Mouse (Mus musculus) kidney, embryonic 14.5 days (tissue): ENCODE results near the gene As3mt. TPM values are rescaled to one million over a fixed set of nuclear protein-coding genes. Genes with fewer than 3 reads are reported as not detected.
"Not testable (repeated sequence)": the region's sequence is repeated elsewhere in the genome, so short reads cannot be mapped to it uniquely, and the experiment has no call there.

Experiments used
- ATAC-seq: fragments of 200-750 bp; cut with Nextera tagmentation; 2 replicates; pipeline ENCODE4 v1.8.0; 2017; ENCODE audit warnings: moderate number of reproducible peaks, mild to moderate bottlenecking, moderate TSS enrichment, moderate library complexity; ENCODE audit not compliant: low FRiP score, low TSS enrichment
- H3K27ac ChIP-seq: fragments of 300-500 bp; sonication (generic); 2 replicates; pipeline ENCODE4 v1.5.1; 2014; ENCODE audit warnings: low read depth, mild to moderate bottlenecking, low read length, moderate library complexity, mixed read lengths
- H3K27me3 ChIP-seq: fragments of 300-500 bp; sonication (generic); 2 replicates; pipeline ENCODE4 v1.6.1; 2014; ENCODE audit warnings: mild to moderate bottlenecking, low read length; ENCODE audit not compliant: control insufficient read depth, insufficient read depth
- H3K36me3 ChIP-seq: fragments of 300-500 bp; sonication (generic); 2 replicates; pipeline ENCODE4 v1.6.1; 2014; ENCODE audit warnings: low read length, mixed read lengths; ENCODE audit not compliant: control insufficient read depth, insufficient read depth
- H3K4me1 ChIP-seq: fragments of 300-500 bp; sonication (generic); 2 replicates; pipeline ENCODE4 v1.6.1; 2014; ENCODE audit warnings: low read length, mixed read lengths; ENCODE audit not compliant: control insufficient read depth, insufficient read depth
- H3K4me2 ChIP-seq: fragments of 300-500 bp; sonication (generic); replicated peaks from 2 replicates; pipeline ENCODE4 v1.6.1; 2014; ENCODE audit warnings: low read depth, mild to moderate bottlenecking, low read length
- H3K4me3 ChIP-seq: fragments of 300-500 bp; sonication (generic); 2 replicates; pipeline ENCODE4 v1.5.1; 2014; ENCODE audit warnings: mild to moderate bottlenecking, low read length
- H3K9ac ChIP-seq: fragments of 300-500 bp; sonication (generic); 2 replicates; pipeline ENCODE4 v1.6.1; 2014; ENCODE audit warnings: low read depth, mild to moderate bottlenecking, low read length, moderate library complexity
- H3K9me3 ChIP-seq: fragments of 300-500 bp; sonication (generic); 2 replicates; pipeline ENCODE4 v1.6.1; 2016; ENCODE audit warnings: low read length; ENCODE audit not compliant: control insufficient read depth
- WGBS: fragments of 180-500 bp; shearing (Covaris S2); extraction: QIAGEN DNeasy Blood & Tissue Kit; methylation state at CpG from one replicate; pipeline ENCODE4 v1.1.7; 2014; 5-methylcytosine and 5-hydroxymethylcytosine counted together
- polyA plus RNA-seq: library from polyadenylated mRNA; unstranded; fragments of >200 nt; fragmentation: Nextera tagmentation; extraction: Ambion mirVana; gene quantifications from 2 replicates; pipeline ENCODE4 v1.2.1, GENCODE M21; 2014

As3mt gene
- polyA plus RNA-seq, 1 experiment from 2014 or later = 39.0 TPM

- H3K36me3 ChIP-seq = no peaks in the 10 kb centered on the region; the same call in none of the 2 replicates
- 94% methylated on average over 10 of the region's 10 CpGs for WGBS
- no peak overlapping the region for H3K4me2 ChIP-seq
- no peak for ATAC-seq
- H3K27me3 ChIP-seq = no peaks in the 10 kb centered on the region
- H3K4me3 ChIP-seq = no peak overlapping the region
- no peak overlapping the region for H3K27ac ChIP-seq
- 0 out of 2 replicates have a peak, but pooled peaks cover 7% of the 10 kb centered on the region for H3K4me1 ChIP-seq
- H3K9ac ChIP-seq = no peak overlapping the region
- H3K9me3 ChIP-seq = no peaks in the 10 kb centered on the region
Observed at GRCm38 (mm10) chr19:46731351-46731750, 24.1 kb downstream of the As3mt start.

- not testable (repeated sequence) for H3K9me3 ChIP-seq, H3K4me2 ChIP-seq, H3K36me3 ChIP-seq, H3K9ac ChIP-seq, H3K27ac ChIP-seq, ATAC-seq, H3K27me3 ChIP-seq, H3K4me1 ChIP-seq, H3K4me3 ChIP-seq
- 94% methylated on average over 5 of the region's 5 CpGs for WGBS
Observed at GRCm38 (mm10) chr19:46732673-46733072, 25.4 kb downstream of the As3mt start.

GRCm38 (mm10) chr19:46733626-46734025 is 26.4 kb downstream of the As3mt start:
- Histone ChIP-seq H3K4me2 (no peak overlapping the region), H3K9ac (no peak overlapping the region), H3K27ac (no peak overlapping the region), H3K4me1 (no peaks in the 10 kb centered on the region), H3K9me3 (no peaks in the 10 kb centered on the region), H3K27me3 (no peaks in the 10 kb centered on the region), H3K4me3 (no peak overlapping the region), H3K36me3 (no peaks in the 10 kb centered on the region; the same call in none of the 2 replicates)
- WGBS = 86% methylated on average over 7 of the region's 7 CpGs
- no peak for ATAC-seq

GRCm38 (mm10) chr19:46735241-46735640 is 28.0 kb downstream of the As3mt start:
- no peaks in the 10 kb centered on the region for H3K9me3 ChIP-seq
- H3K4me3 ChIP-seq = no peak overlapping the region
- WGBS = 61% methylated on average over 5 of the region's 5 CpGs
- no peak overlapping the region for H3K9ac ChIP-seq
- H3K4me1 ChIP-seq = no peaks in the 10 kb centered on the region
- H3K36me3 ChIP-seq = no peaks in the 10 kb centered on the region; the same call in 1 of the 2 replicates
- H3K4me2 ChIP-seq = no peak overlapping the region
- no peaks in the 10 kb centered on the region for H3K27me3 ChIP-seq
- H3K27ac ChIP-seq = no peak overlapping the region
- ATAC-seq = no peak

GRCm38 (mm10) chr19:46737106-46737505 is 29.8 kb downstream of the As3mt start:
- WGBS = 67% methylated on average over 7 of the region's 7 CpGs
- ATAC-seq = no peak
- Histone ChIP-seq H3K36me3 (no peaks in the 10 kb centered on the region; the same call in 1 of the 2 replicates), H3K27me3 (no peaks in the 10 kb centered on the region), H3K9me3 (no peaks in the 10 kb centered on the region), H3K4me3 (no peak overlapping the region), H3K4me1 (no peaks in the 10 kb centered on the region), H3K27ac (no peak overlapping the region), H3K9ac (no peak overlapping the region), H3K4me2 (no peak overlapping the region)

- Histone ChIP-seq H3K27ac (no peak overlapping the region), H3K4me1 (no peaks in the 10 kb centered on the region), H3K27me3 (no peaks in the 10 kb centered on the region), H3K4me2 (no peak overlapping the region), H3K36me3 (no peaks in the 10 kb centered on the region), H3K4me3 (no peak overlapping the region), H3K9me3 (no peaks in the 10 kb centered on the region), H3K9ac (no peak overlapping the region)
- 0 out of 2 replicates have a peak, but pooled peaks have one; percentile 32 for ATAC-seq
- 56% methylated on average over 7 of the region's 7 CpGs for WGBS
Observed at GRCm38 (mm10) chr19:46740341-46741008, 33.2 kb downstream of the As3mt start.

- H3K4me2 ChIP-seq = no peak overlapping the region
- ATAC-seq = no peak
- no peak overlapping the region for H3K27ac ChIP-seq
- 48% methylated on average over 6 of the region's 6 CpGs for WGBS
- no peaks in the 10 kb centered on the region for H3K9me3 ChIP-seq
- no peak overlapping the region for H3K4me3 ChIP-seq
- H3K9ac ChIP-seq = no peak overlapping the region
- H3K27me3 ChIP-seq = no peaks in the 10 kb centered on the region
- H3K4me1 ChIP-seq = no peaks in the 10 kb centered on the region
- no peaks in the 10 kb centered on the region for H3K36me3 ChIP-seq
Observed at GRCm38 (mm10) chr19:46741574-46741973, 34.3 kb downstream of the As3mt start.

GRCm38 (mm10) chr19:46744681-46745080 is 37.4 kb downstream of the As3mt start:
- Histone ChIP-seq H3K4me3 (no peak overlapping the region), H3K4me1 (no peaks in the 10 kb centered on the region), H3K27ac (no peak overlapping the region), H3K9ac (no peak overlapping the region), H3K4me2 (no peak overlapping the region), H3K36me3 (no peaks in the 10 kb centered on the region), H3K27me3 (no peaks in the 10 kb centered on the region), H3K9me3 (no peaks in the 10 kb centered on the region)
- WGBS = 67% methylated on average over 9 of the region's 9 CpGs
- ATAC-seq = no peak

- H3K36me3 ChIP-seq = no peaks in the 10 kb centered on the region
- H3K27me3 ChIP-seq = no peaks in the 10 kb centered on the region; the same call in 1 of the 2 replicates
- H3K9me3 ChIP-seq = no peaks in the 10 kb centered on the region
- H3K4me2 ChIP-seq = no peak overlapping the region
- 90% methylated on average over 3 of the region's 3 CpGs for WGBS
- no peak overlapping the region for H3K27ac ChIP-seq
- ATAC-seq = no peak
- no peaks in the 10 kb centered on the region for H3K4me1 ChIP-seq
- H3K4me3 ChIP-seq = no peak overlapping the region
- H3K9ac ChIP-seq = no peak overlapping the region
Observed at GRCm38 (mm10) chr19:46747799-46748198, 40.5 kb downstream of the As3mt start.
